ENCODE assay signal across 8 mouse cellular contexts in the genomic region with DNA sequence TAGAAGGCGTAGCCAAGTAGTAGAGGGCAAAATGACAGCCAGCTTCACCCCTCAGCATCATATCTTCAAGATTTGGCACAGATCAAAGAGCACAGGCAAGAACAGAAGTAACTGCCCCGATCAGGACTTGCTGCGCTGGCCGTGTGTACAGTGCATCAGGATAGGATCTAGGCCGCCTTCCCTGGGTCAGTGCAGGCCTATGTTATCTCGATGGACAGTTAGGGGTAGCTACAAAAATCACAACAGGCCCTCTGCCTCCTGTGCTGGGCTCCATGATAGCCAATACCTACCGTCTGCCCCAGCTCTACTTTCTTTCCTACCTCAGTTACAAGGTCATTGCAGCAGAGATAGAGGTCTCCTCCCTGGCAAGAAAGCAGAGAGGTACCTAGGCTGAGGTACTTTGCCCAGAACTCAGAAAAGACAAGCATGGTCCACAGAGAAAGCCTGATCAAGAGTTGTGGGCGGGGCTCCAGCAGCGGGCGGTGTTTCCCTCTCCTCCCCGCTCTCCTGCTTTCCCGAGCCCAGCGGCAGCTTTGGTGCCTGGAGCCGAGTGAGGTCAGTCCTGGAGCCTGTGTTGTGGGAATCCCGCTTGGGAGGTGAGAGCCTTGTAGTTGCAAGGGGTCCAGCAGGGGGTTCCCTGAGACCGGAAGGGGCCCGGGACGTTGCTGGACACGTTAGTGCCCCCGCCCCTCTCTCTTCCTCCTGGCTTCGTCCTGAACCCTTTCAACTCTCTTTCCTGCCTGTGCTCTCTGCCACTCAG. TPM values are rescaled to one million over a fixed set of nuclear protein-coding genes. Genes with fewer than 3 reads are reported as not detected.
DNase-seq lines count a peak whose midpoint lies in the region; ATAC-seq lines count a peak whose summit lies in the region.

A gene (plus strand): TSS at position 502 of the 760 bp plus-strand sequence.

- H3K4me2 ChIP-seq in embryonic facial prominence, embryonic 12.5 days (replicated peaks), result peak within 1 kb of the TSS; percentile 66
- H3K4me2 ChIP-seq in heart, embryonic 13.5 days, result peak within 1 kb of the TSS; percentile 72
- peak within 1 kb of the TSS; percentile 83 for H3K4me2 ChIP-seq in kidney, embryonic 15.5 days

- peaks cover 13% of the 10 kb centered on the region; the same call in 1 of the 2 replicates for H3K4me1 ChIP-seq in embryonic facial prominence, embryonic 12.5 days
- H3K4me1 ChIP-seq in heart, embryonic 13.5 days, result peaks cover 78% of the 10 kb centered on the region
- peaks cover 59% of the 10 kb centered on the region for H3K4me1 ChIP-seq in kidney, embryonic 15.5 days

- H3K9ac ChIP-seq in embryonic facial prominence, embryonic 12.5 days, result peak within 1 kb of the TSS; percentile 55; the same call in 1 of the 2 replicates
- H3K9ac ChIP-seq in heart, embryonic 13.5 days, result peak within 1 kb of the TSS; percentile 79
- peak within 1 kb of the TSS; percentile 52 for H3K9ac ChIP-seq in kidney, embryonic 15.5 days

- 21% methylated on average over 21 of the region's 21 CpGs for WGBS in embryonic facial prominence, embryonic 12.5 days
- WGBS in heart, embryonic 13.5 days, result 6% methylated on average over 21 of the region's 21 CpGs
- 19% methylated on average over 21 of the region's 21 CpGs for WGBS in kidney, embryonic 15.5 days

- no peak; the same call in 1 of the 2 replicates for ATAC-seq in embryonic facial prominence, embryonic 12.5 days (ENCODE audit: insufficient number of reproducible peaks, insufficient read depth, low FRiP score, low TSS enrichment)
- no peak for ATAC-seq in heart, embryonic 13.5 days (ENCODE audit: extremely low read depth, insufficient number of reproducible peaks, low FRiP score, low TSS enrichment)
- ATAC-seq in kidney, embryonic 15.5 days (replicated peaks; ENCODE audit: low FRiP score), result peak; percentile 53

- no peaks in the 10 kb centered on the region for H3K9me3 ChIP-seq in embryonic facial prominence, embryonic 12.5 days
- no peaks in the 10 kb centered on the region for H3K9me3 ChIP-seq in heart, embryonic 13.5 days
- no peaks in the 10 kb centered on the region for H3K9me3 ChIP-seq in kidney, embryonic 15.5 days (replicated peaks)

- H3K4me3 ChIP-seq in embryonic facial prominence, embryonic 12.5 days, result peak within 1 kb of the TSS; percentile 42
- H3K4me3 ChIP-seq in heart, embryonic 13.5 days, result peak within 1 kb of the TSS; percentile 53
- H3K4me3 ChIP-seq in kidney, embryonic 15.5 days (replicated peaks), result peak within 1 kb of the TSS; percentile 49

- DNase-seq in adrenal gland, adult (ENCODE audit: inconsistent age in 2 of 2, low spot score in 1 of 2), result peak; percentile 54 to 80
- no peak for DNase-seq in adrenal gland, adult 8-10 months
- peak; percentile 72 for DNase-seq in lung, postnatal 14 days
- peak; percentile 76 for DNase-seq in retina, postnatal 1 day
- no peak for DNase-seq in frontal cortex, postnatal 25 days (ENCODE audit: low spot score in 2 of 2)

- H3K36me3 ChIP-seq in embryonic facial prominence, embryonic 12.5 days, result no peaks in the 10 kb centered on the region
- peaks cover 6% of the 10 kb centered on the region; the same call in 1 of the 2 replicates for H3K36me3 ChIP-seq in heart, embryonic 13.5 days
- H3K36me3 ChIP-seq in kidney, embryonic 15.5 days, result no peaks in the 10 kb centered on the region

- no peak within 1 kb of the TSS for H3K27ac ChIP-seq in embryonic facial prominence, embryonic 12.5 days
- H3K27ac ChIP-seq in heart, embryonic 13.5 days (replicated peaks), result peak within 1 kb of the TSS; percentile 91
- no peak within 1 kb of the TSS for H3K27ac ChIP-seq in kidney, embryonic 15.5 days

- 0 out of 2 replicates have a peak, but pooled peaks cover 5% of the 10 kb centered on the region for H3K27me3 ChIP-seq in embryonic facial prominence, embryonic 12.5 days
- H3K27me3 ChIP-seq in heart, embryonic 13.5 days (replicated peaks), result no peaks in the 10 kb centered on the region
- H3K27me3 ChIP-seq in kidney, embryonic 15.5 days, result peaks cover 5% of the 10 kb centered on the region; the same call in 1 of the 2 replicates

RNA-seq across cellular contexts. Expression of the gene that starts here (rescaled TPM):
- 1 to 10 TPM in 1 of 4 experiments, under 1 TPM in 3; 0.61 to 2.5 (median 0.73) TPM for total RNA-seq in adrenal gland, adult 8-10 months (2022)
- polyA plus RNA-seq in embryonic facial prominence, embryonic 12.5 days (2016; fragmentation: Nextera tagmentation; extraction: Ambion mirVana), result 0.51 and 0.52 TPM in 2 replicates
- 3.1 and 3.6 TPM in 2 replicates for polyA plus RNA-seq in heart, embryonic 13.5 days (2015; fragmentation: Nextera tagmentation; extraction: Ambion mirVana)
- 1.2 and 1.3 TPM in 2 replicates for polyA plus RNA-seq in kidney, embryonic 15.5 days (2015; fragmentation: Nextera tagmentation; extraction: Ambion mirVana)

Comparison
In these comparisons a context has a peak if more than half of its experiments do, and no peak if none do; other contexts are left out.
1. DNase-seq: peak in adrenal gland, adult (2 of 2), lung, postnatal 14 days (single experiment) and retina, postnatal 1 day (single experiment); none in adrenal gland, adult 8-10 months (single experiment) and frontal cortex, postnatal 25 days (0 of 2).
2. Peak in every context shown above with its lines, with median percentiles within 50 percentile points of each other: H3K4me2 ChIP-seq, H3K4me3 ChIP-seq and H3K9ac ChIP-seq.